Mouse (Mus musculus): ENCODE data around the gene Capn15. TPM values are rescaled to one million over a fixed set of nuclear protein-coding genes. Genes with fewer than 3 reads are reported as not detected.

Gene Capn15
- total RNA-seq, 4 experiments from 2014 or later: 5.4 to 8.1 (median 6.8) TPM

DNA sequence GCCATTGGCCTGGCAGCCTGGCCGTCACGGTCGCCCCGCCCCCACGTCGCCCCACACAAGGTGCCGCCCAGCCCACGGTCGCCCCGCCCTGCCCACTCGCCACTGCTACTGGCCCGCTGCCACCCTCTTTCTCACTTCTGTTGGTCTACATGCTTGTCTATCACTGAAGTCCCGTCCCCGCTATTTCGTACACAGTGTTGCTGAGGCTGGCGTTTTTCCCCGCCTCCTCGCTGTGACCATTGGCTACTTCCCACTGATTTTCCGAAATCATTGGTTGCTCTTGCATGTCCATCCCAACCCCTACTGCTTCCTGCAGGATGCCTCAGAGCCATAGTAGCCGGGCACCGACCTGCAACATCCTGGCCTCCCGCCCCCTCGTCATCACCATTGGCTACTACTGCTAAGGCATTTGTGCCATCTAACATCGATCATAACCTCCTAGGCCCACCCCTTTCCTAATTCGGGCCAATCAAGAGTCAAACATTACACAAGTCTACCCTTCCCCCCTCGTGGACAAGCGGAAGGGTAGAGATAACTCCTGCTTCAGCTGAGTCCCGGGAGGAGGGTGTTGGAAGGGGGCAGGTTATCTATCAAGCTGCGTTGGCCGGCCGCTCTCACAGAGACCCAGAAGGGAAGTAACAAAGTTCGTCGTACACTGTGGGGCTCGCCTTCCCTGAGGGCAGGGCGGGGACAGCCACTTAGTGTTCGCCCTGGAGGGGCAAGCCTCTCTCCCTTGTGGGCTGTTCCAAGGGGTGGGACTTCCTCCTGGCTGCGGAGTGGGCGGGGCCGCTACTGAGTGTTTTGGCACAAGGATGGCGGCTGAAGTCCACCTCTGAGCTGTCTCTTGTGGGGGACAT lies 65.6 kb downstream of the Capn15 start:
- DNase-seq (ENCODE audit: low spot score): peak; percentile 100

GRCm38 (mm10) chr17:25919144-25919785 lies 66.3 kb downstream of the Capn15 start, which contains the start of gene Rab40c:
TSS of gene Rab40c (minus strand) at chr17:25919727.
- DNase-seq (ENCODE audit: low spot score): no peak

- DNase-seq (ENCODE audit: low spot score): no peak
These were observed 67.4 kb downstream of the Capn15 start for GRCm38 (mm10) chr17:25918037-25918750.

- DNase-seq (ENCODE audit: low spot score): no peak
These were observed 68.5 kb downstream of the Capn15 start for GRCm38 (mm10) chr17:25916931-25917647.

- no peak for DNase-seq (ENCODE audit: low spot score)
These were observed 71.3 kb downstream of the Capn15 start for GRCm38 (mm10) chr17:25914295-25914694.

DNA sequence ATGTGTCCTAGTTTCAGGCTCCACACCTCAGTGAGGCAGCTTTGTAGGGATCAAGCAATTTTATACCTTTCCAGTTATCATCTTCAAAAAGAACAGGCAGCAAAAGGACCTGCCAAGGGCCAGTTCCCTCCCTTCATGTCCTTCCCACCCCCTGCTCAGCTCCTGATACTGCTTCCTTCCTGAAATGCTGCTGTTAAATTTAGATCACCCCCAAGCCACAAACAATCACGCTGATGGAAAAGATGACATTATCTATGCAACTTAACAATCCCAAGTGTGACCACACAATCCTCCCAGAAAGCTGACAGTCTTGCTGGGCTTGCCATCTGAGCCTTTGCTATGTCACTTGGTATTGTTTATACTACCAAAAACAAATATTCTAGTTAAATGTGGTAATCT lies 71.7 kb downstream of the Capn15 start:
- DNase-seq (ENCODE audit: low spot score): peak; percentile 60

DNA sequence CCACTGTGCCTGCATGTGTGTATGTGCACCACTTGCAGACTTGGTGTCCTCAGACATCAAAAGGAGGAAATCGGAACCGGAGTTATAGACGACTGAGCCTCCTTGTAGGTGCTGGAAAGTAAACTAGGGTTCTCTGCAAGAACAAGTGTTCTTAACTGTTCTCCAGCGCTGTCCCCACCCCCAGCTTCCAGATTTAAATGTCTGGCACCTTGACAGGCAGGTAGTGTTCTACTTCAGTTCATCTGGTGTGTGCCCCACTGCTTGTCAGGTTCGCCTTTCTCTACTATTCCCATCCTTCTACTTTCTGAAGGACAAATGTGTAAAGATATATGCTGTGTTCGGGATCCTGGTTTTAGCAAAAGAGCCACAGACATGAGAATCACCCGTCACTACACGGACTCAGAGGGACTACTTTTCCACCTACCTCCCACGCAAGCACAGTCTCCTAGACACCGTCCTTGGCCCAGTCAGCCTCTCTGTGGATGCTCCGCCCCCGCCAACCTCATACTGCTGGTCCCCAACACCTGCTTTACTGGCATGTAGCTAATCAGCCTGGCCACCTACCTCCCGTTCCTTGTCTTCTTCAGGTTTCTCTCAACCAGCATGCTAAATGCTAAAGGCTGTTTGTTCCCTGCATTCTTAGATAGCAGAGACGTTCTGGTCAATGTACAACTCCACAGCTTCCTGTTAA lies 72.3 kb downstream of the Capn15 start:
- DNase-seq (ENCODE audit: low spot score): no peak

DNA sequence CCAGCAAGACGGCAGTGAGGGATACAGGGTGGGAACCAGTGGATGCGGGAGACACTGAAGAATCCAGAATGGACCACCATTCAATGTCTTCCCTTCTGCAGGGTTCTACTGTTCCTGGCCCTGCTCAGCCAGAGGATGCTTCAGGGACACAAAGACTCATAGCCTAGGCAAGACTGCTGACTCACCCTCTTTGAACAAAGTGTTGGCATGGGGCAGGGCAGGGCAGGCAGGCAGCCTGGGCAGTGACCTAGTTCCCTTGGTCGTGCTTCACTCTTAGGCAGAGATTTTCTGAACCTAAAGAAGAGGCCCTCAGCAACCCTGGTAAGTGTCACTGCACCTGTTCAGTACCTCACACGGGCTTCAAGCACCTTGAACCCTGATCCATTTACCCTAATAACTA lies 73.8 kb downstream of the Capn15 start:
- peak; percentile 57 for DNase-seq (ENCODE audit: low spot score)

Other genes starting within 250 kb of the Capn15 start
- not detected for gene Mslnl, start 249.8 kb downstream of the Capn15 start, total RNA-seq (2022)
- gene Msln, start 231.4 kb downstream of the Capn15 start, total RNA-seq (2022): 10 to 100 TPM in 3 of 4 experiments, 1 to 10 TPM in 1; 9.8 to 20.9 (median 17.6) TPM
- gene Narfl, start 212.0 kb downstream of the Capn15 start, total RNA-seq (2022): 10 to 100 TPM; 43.8 to 48.8 (median 46.6) TPM
- 10 to 100 TPM in 3 of 4 experiments, 1 to 10 TPM in 1; 8.5 to 18.4 (median 12.1) TPM for gene Haghl, start 200.1 kb downstream of the Capn15 start, total RNA-seq (2022)
- under 1 TPM in 1 of 4 experiments, not detected in 3; 0.38 TPM for gene Ccdc78, start 199.2 kb downstream of the Capn15 start, total RNA-seq (2022)
- gene Fam173a, start 192.9 kb downstream of the Capn15 start, total RNA-seq (2022): 10 to 100 TPM; 40.7 to 49.9 (median 44.9) TPM
- 1 to 10 TPM in 1 of 4 experiments, under 1 TPM in 1, not detected in 2; 0.72 to 1.8 TPM for gene AC134908.4, start 190.1 kb downstream of the Capn15 start, total RNA-seq (2022)
- gene Metrn, start 188.7 kb downstream of the Capn15 start, total RNA-seq (2022): 10 to 100 TPM; 58.8 to 75.3 (median 65.7) TPM
- gene Fbxl16, start 176.7 kb downstream of the Capn15 start, total RNA-seq (2022): 1 to 10 TPM; 1.2 to 1.9 (median 1.5) TPM
- gene Wdr24, start 162.2 kb downstream of the Capn15 start, total RNA-seq (2022): 10 to 100 TPM; 11.2 to 12.6 (median 12.1) TPM
- gene Jmjd8, start 156.9 kb downstream of the Capn15 start, total RNA-seq (2022): 10 to 100 TPM; 34.2 to 39.6 (median 34.8) TPM
- 100 to 1,000 TPM; 129 to 137 (median 130) TPM for gene Stub1, start 152.4 kb downstream of the Capn15 start, total RNA-seq (2022)
- 1 to 10 TPM in 3 of 4 experiments, under 1 TPM in 1; 0.97 to 5.1 (median 1.6) TPM for gene Rhbdl1, start 148.5 kb downstream of the Capn15 start, total RNA-seq (2022)
- 1 to 10 TPM; 2.2 to 4.4 (median 3.8) TPM for gene Gm20683, start 144.0 kb downstream of the Capn15 start, total RNA-seq (2022)
- 100 to 1,000 TPM; 128 to 153 (median 135) TPM for gene Rhot2, start 140.9 kb downstream of the Capn15 start, total RNA-seq (2022)
- gene Wdr90, start 124.3 kb downstream of the Capn15 start, total RNA-seq (2022): 1 to 10 TPM; 1.4 to 2.1 (median 1.6) TPM
- 100 to 1,000 TPM; 211 to 282 (median 267) TPM for gene Mcrip2, start 117.0 kb downstream of the Capn15 start, total RNA-seq (2022)
- gene Mettl26, start 110.7 kb downstream of the Capn15 start, total RNA-seq (2022): 10 to 100 TPM; 13.6 to 16.8 (median 14.5) TPM
- gene Wfikkn1, start 104.9 kb downstream of the Capn15 start, total RNA-seq (2022): under 1 TPM; 0.44 to 0.57 (median 0.51) TPM
- 10 to 100 TPM; 17.3 to 20.1 (median 17.7) TPM for gene Rab40c, start 66.1 kb downstream of the Capn15 start, total RNA-seq (2022)
- 10 to 100 TPM; 37.3 to 48.3 (median 47.8) TPM for gene Pigq, start 40.9 kb downstream of the Capn15 start, total RNA-seq (2022)
- under 1 TPM in 1 of 4 experiments, not detected in 3; 0.41 TPM for gene Nhlrc4, start 40.8 kb downstream of the Capn15 start, total RNA-seq (2022)
- under 1 TPM; 0.24 to 0.85 (median 0.36) TPM for gene A930017K11Rik, start 33.2 kb downstream of the Capn15 start, total RNA-seq (2022)
- 10 to 100 TPM; 30.0 to 33.6 (median 32.2) TPM for gene Rab11fip3, start 83.8 kb upstream of the Capn15 start, total RNA-seq (2022)
- 10 to 100 TPM; 10.2 to 11.2 (median 11.0) TPM for gene Decr2, start 104.5 kb upstream of the Capn15 start, total RNA-seq (2022)
- gene Nme4, start 109.8 kb upstream of the Capn15 start, total RNA-seq (2022): 1 to 10 TPM; 5.0 to 7.6 (median 5.9) TPM
- 1 to 10 TPM; 6.0 to 7.0 (median 6.2) TPM for gene Tmem8, start 127.5 kb upstream of the Capn15 start, total RNA-seq (2022)
- gene Mrpl28, start 137.7 kb upstream of the Capn15 start, total RNA-seq (2022): 100 to 1,000 TPM; 160 to 201 (median 177) TPM
- gene Axin1, start 152.9 kb upstream of the Capn15 start, total RNA-seq (2022): 10 to 100 TPM; 16.1 to 21.6 (median 17.3) TPM
- not detected for gene Pdia2, start 213.3 kb upstream of the Capn15 start, total RNA-seq (2022)
- gene Rgs11, start 217.2 kb upstream of the Capn15 start, total RNA-seq (2022): 1 to 10 TPM in 2 of 4 experiments, under 1 TPM in 1, not detected in 1; 0.16 to 1.4 (median 1.0) TPM
- under 1 TPM; 0.26 to 0.94 (median 0.76) TPM for gene Arhgdig, start 222.0 kb upstream of the Capn15 start, total RNA-seq (2022)

Data from heart, adult 8-10 months (tissue).